Mouse (Mus musculus) effector memory CD4-positive, alpha-beta T cell, adult 7 months (primary cell): ENCODE measurements around the gene Mark1. TPM values are rescaled to one million over a fixed set of nuclear protein-coding genes. Genes with fewer than 3 reads are reported as not detected.

Source experiments
- polyA plus RNA-seq: library from polyadenylated mRNA; unstranded; fragments of 100-300 nt; shearing (Covaris generic); gene quantifications from one replicate; pipeline ENCODE4 v1.2.1, GENCODE M21; 2017

Gene Mark1
- polyA plus RNA-seq = 0.33 TPM

DNA sequence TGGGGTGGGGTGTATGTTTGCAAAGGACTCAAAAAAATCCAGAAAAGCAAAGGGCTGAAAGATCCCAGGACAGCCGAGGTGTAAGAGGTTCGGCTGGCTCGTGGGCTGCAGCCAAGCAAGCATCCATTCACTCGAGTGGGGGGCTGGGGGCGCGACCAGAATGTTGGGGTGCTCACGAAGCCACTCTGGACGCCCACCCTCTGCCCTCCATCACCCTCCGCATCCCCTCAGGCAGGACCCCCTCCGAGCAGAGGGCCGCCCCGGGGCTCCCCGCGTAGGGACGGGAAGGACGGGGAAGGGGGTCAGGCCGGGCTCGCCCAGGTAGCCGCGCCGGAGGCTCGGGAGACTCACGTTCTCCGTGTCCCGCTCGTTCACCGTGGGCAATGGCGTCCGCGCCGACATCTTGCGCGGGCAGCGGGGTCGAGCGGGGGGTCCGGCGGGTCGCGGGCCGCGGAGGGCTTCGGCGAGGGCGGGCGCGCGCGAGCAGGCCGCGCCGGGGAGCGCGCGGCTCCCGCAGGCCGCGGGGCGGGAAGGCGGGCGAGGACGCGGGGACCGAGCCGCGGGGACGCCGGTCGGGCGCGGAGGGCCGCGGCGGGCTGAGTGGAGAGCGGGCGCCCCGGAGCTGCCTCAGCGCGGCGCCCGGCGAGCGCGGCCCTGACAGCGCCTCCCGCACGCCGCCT, at the start of gene Mark1:
Gene Mark1, minus strand, starts transcription at position 500 of the 680 bp plus-strand sequence.

DNA sequence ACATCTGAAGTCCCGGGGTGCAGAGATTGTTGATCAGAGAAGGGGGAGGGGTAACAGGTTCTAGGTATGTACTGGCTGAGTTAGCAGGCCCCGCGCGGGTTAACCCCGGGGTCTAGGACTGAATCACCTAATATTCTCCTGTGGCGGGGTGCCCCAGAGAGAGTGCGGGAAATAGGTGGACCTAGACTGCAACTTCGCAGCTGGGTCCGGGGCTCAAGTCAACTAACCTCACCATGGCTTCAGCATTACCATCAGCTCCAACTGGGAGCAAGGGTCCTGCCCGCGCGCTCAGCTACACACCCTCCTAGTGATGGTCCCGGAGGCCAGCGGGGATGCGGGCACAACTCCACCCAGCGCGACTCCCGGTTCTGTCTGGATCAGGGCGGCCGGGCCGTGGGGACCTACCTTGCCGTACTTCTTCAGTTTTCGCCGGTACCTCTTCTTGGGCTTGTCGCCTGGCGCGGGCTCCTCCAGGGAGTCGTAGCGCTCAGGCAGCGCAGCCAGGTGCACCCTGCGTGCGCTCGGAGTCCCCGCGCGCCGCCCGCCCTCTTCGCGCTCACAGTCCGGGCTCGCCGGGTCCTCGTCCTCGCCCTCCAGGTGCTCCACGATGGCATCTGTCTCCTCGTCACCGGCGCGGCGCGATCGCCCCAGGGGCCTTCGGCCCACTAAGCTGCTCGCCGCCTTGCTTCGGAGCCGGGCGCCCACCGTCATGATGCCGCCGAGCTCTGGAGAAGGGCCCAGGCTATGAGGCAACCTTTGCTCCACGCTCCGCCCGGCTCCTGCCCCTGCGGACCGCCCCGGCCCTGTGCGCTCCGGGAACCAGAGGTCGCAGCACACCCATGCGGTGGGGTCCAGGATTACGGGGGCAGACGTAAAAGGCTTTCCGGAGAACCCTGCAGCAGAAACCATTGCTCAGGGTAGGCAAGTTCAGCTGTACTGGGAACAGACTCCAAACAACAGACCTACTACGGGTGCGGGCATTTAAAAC, 116.8 kb downstream of the Mark1 start, which contains the start of gene C130074G19Rik:
Gene C130074G19Rik, minus strand, starts transcription at position 938 of the 988 bp plus-strand sequence.

Other genes starting within 250 kb of the Mark1 start
- not detected for gene Marc1, start 188.3 kb downstream of the Mark1 start, polyA plus RNA-seq
- 200 TPM for gene Marc2, start 153.1 kb downstream of the Mark1 start, polyA plus RNA-seq
- not detected for gene C130074G19Rik, start 116.4 kb downstream of the Mark1 start, polyA plus RNA-seq
- 26.0 TPM for gene Rab3gap2, start 204.5 kb upstream of the Mark1 start, polyA plus RNA-seq